Mouse (Mus musculus): ENCODE results near the gene Rbm20. TPM values are rescaled to one million over a fixed set of nuclear protein-coding genes. Genes with fewer than 3 reads are reported as not detected.

Rbm20 gene
- polyA plus RNA-seq, 1 experiment from 2014 or later: 5.1 TPM

- 70% methylated on average over 9 of the region's 9 CpGs for WGBS
- no peak overlapping the region for H3K4me2 ChIP-seq
- H3K4me3 ChIP-seq (replicated peaks): no peak overlapping the region
- no peaks in the 10 kb centered on the region for H3K9me3 ChIP-seq
- no peak overlapping the region for H3K9ac ChIP-seq (replicated peaks)
- no peaks in the 10 kb centered on the region for H3K27me3 ChIP-seq
- no peaks in the 10 kb centered on the region for H3K36me3 ChIP-seq
- no peaks in the 10 kb centered on the region for H3K4me1 ChIP-seq (replicated peaks)
- ATAC-seq (ENCODE audit: insufficient number of reproducible peaks, insufficient read depth, low FRiP score, low TSS enrichment, low read depth): no peak
- no peak overlapping the region for H3K27ac ChIP-seq
Measured at GRCm38 (mm10) chr19:53780752-53781602, 103.9 kb downstream of the Rbm20 start.

GRCm38 (mm10) chr19:53781826-53782225, 104.7 kb downstream of the Rbm20 start:
- Histone ChIP-seq H3K27ac (no peak overlapping the region), H3K4me2 (no peak overlapping the region), H3K4me1 (replicated peaks) (peaks cover 7% of the 10 kb centered on the region), H3K4me3 (replicated peaks) (no peak overlapping the region), H3K27me3 (no peaks in the 10 kb centered on the region), H3K9ac (replicated peaks) (no peak overlapping the region), H3K9me3 (no peaks in the 10 kb centered on the region), H3K36me3 (no peaks in the 10 kb centered on the region)
- ATAC-seq (ENCODE audit: insufficient number of reproducible peaks, insufficient read depth, low FRiP score, low TSS enrichment, low read depth): no peak
- WGBS: 85% methylated on average over 7 of the region's 7 CpGs

- no peaks in the 10 kb centered on the region for H3K36me3 ChIP-seq
- no peak overlapping the region for H3K27ac ChIP-seq
- no peak for ATAC-seq (ENCODE audit: insufficient number of reproducible peaks, insufficient read depth, low FRiP score, low TSS enrichment, low read depth)
- no peak overlapping the region for H3K4me3 ChIP-seq (replicated peaks)
- no peak overlapping the region for H3K9ac ChIP-seq (replicated peaks)
- no peaks in the 10 kb centered on the region for H3K9me3 ChIP-seq
- H3K27me3 ChIP-seq: no peaks in the 10 kb centered on the region
- peaks cover 12% of the 10 kb centered on the region for H3K4me1 ChIP-seq (replicated peaks)
- no peak overlapping the region for H3K4me2 ChIP-seq
- WGBS: 87% methylated on average over 3 of the region's 3 CpGs
Measured at GRCm38 (mm10) chr19:53785352-53785751, 108.2 kb downstream of the Rbm20 start.

GRCm38 (mm10) chr19:53786239-53786638, 109.1 kb downstream of the Rbm20 start:
- H3K4me1 ChIP-seq (replicated peaks): peaks cover 12% of the 10 kb centered on the region
- no peaks in the 10 kb centered on the region for H3K36me3 ChIP-seq
- no peaks in the 10 kb centered on the region for H3K27me3 ChIP-seq
- WGBS: 68% methylated on average over 2 of the region's 2 CpGs
- H3K27ac ChIP-seq: peak overlapping the region; percentile 51; the same call in 1 of the 2 replicates
- H3K4me3 ChIP-seq (replicated peaks): no peak overlapping the region
- H3K4me2 ChIP-seq: no peak overlapping the region
- H3K9ac ChIP-seq (replicated peaks): no peak overlapping the region
- H3K9me3 ChIP-seq: no peaks in the 10 kb centered on the region
- ATAC-seq (ENCODE audit: insufficient number of reproducible peaks, insufficient read depth, low FRiP score, low TSS enrichment, low read depth): no peak

- 0 out of 2 replicates have a peak, but pooled peaks cover 2% of the 10 kb centered on the region for H3K27me3 ChIP-seq
- no peak overlapping the region for H3K9ac ChIP-seq (replicated peaks)
- no peak for ATAC-seq (ENCODE audit: insufficient number of reproducible peaks, insufficient read depth, low FRiP score, low TSS enrichment, low read depth)
- WGBS: 43% methylated on average over 5 of the region's 5 CpGs
- H3K4me1 ChIP-seq (replicated peaks): peaks cover 17% of the 10 kb centered on the region
- H3K4me2 ChIP-seq: no peak overlapping the region
- H3K27ac ChIP-seq: 0 out of 2 replicates have a peak overlapping the region, but pooled peaks have one; percentile 29
- H3K36me3 ChIP-seq: no peaks in the 10 kb centered on the region
- no peak overlapping the region for H3K4me3 ChIP-seq (replicated peaks)
- H3K9me3 ChIP-seq: no peaks in the 10 kb centered on the region
Measured at GRCm38 (mm10) chr19:53786836-53787235, 109.7 kb downstream of the Rbm20 start.

GRCm38 (mm10) chr19:53788621-53789331, 111.7 kb downstream of the Rbm20 start:
- Histone ChIP-seq H3K4me2 (no peak overlapping the region), H3K4me1 (replicated peaks) (peaks cover 30% of the 10 kb centered on the region), H3K4me3 (replicated peaks) (no peak overlapping the region), H3K27ac (no peak overlapping the region), H3K9ac (replicated peaks) (no peak overlapping the region), H3K9me3 (no peaks in the 10 kb centered on the region), H3K27me3 (0 out of 2 replicates have a peak, but pooled peaks cover 2% of the 10 kb centered on the region), H3K36me3 (no peaks in the 10 kb centered on the region)
- ATAC-seq (ENCODE audit: insufficient number of reproducible peaks, insufficient read depth, low FRiP score, low TSS enrichment, low read depth): no peak
- WGBS: 83% methylated on average over 14 of the region's 14 CpGs

GRCm38 (mm10) chr19:53789571-53789970, 112.5 kb downstream of the Rbm20 start:
- no peaks in the 10 kb centered on the region for H3K9me3 ChIP-seq
- peaks cover 30% of the 10 kb centered on the region for H3K4me1 ChIP-seq (replicated peaks)
- H3K36me3 ChIP-seq: no peaks in the 10 kb centered on the region
- WGBS: 78% methylated on average over 7 of the region's 7 CpGs
- ATAC-seq (ENCODE audit: insufficient number of reproducible peaks, insufficient read depth, low FRiP score, low TSS enrichment, low read depth): no peak
- no peak overlapping the region for H3K4me3 ChIP-seq (replicated peaks)
- H3K27ac ChIP-seq: no peak overlapping the region
- no peak overlapping the region for H3K4me2 ChIP-seq
- no peak overlapping the region for H3K9ac ChIP-seq (replicated peaks)
- H3K27me3 ChIP-seq: 0 out of 2 replicates have a peak, but pooled peaks cover 2% of the 10 kb centered on the region

- Histone ChIP-seq H3K36me3 (no peaks in the 10 kb centered on the region), H3K27me3 (0 out of 2 replicates have a peak, but pooled peaks cover 2% of the 10 kb centered on the region), H3K27ac (peak overlapping the region; percentile 64; the same call in 1 of the 2 replicates), H3K4me1 (replicated peaks) (peaks cover 20% of the 10 kb centered on the region), H3K9me3 (no peaks in the 10 kb centered on the region), H3K4me3 (replicated peaks) (no peak overlapping the region), H3K4me2 (0 out of 2 replicates have a peak overlapping the region, but pooled peaks have one; percentile 10), H3K9ac (replicated peaks) (no peak overlapping the region)
- no peak for ATAC-seq (ENCODE audit: insufficient number of reproducible peaks, insufficient read depth, low FRiP score, low TSS enrichment, low read depth)
- WGBS: 48% methylated on average over 20 of the region's 20 CpGs
Measured at GRCm38 (mm10) chr19:53791751-53792720, 114.9 kb downstream of the Rbm20 start.

GRCm38 (mm10) chr19:53792976-53793897, 116.1 kb downstream of the Rbm20 start:
- no peak for ATAC-seq (ENCODE audit: insufficient number of reproducible peaks, insufficient read depth, low FRiP score, low TSS enrichment, low read depth)
- WGBS: 84% methylated on average over 37 of the region's 37 CpGs
- H3K27ac ChIP-seq: no peak overlapping the region
- H3K9me3 ChIP-seq: no peaks in the 10 kb centered on the region
- no peak overlapping the region for H3K9ac ChIP-seq (replicated peaks)
- no peak overlapping the region for H3K4me3 ChIP-seq (replicated peaks)
- H3K36me3 ChIP-seq: no peaks in the 10 kb centered on the region
- peaks cover 20% of the 10 kb centered on the region for H3K4me1 ChIP-seq (replicated peaks)
- H3K4me2 ChIP-seq: no peak overlapping the region
- H3K27me3 ChIP-seq: 0 out of 2 replicates have a peak, but pooled peaks cover 2% of the 10 kb centered on the region

All from limb, embryonic 12.5 days (tissue).